Mouse (Mus musculus) megakaryocyte-erythroid progenitor cell, adult 5-6 weeks (primary cell): ENCODE measurements around the gene Rps6ka2. TPM values are rescaled to one million over a fixed set of nuclear protein-coding genes. Genes with fewer than 3 reads are reported as not detected.

Experiments used
- ATAC-seq: replicated peaks from 2 replicates; pipeline ENCODE4 v1.8.0; 2016; ENCODE audit warnings: mild to moderate bottlenecking, inconsistent platforms; ENCODE audit not compliant: severe bottlenecking, poor library complexity, low FRiP score, low TSS enrichment
- total RNA-seq, 2 experiments: library from RNA; stranded (forward) in 1 of 2; stranded (reverse) in 1 of 2; fragments of 200-1000, 215-1000 nt in 1 of 2; fragments of >200 nt in 1 of 2; fragmentation: Nextera tagmentation in 1 of 2; gene quantifications; 2 replicates each; pipeline ENCODE4 v1.2.3; 2014 to 2017

Rps6ka2 gene
- total RNA-seq, 2 experiments from 2014 or later = 1.8 to 2.6 TPM

- no peak for ATAC-seq
These were observed 92.7 kb downstream of the Rps6ka2 start for GRCm38 (mm10) chr17:7262620-7263019.

GRCm38 (mm10) chr17:7264610-7265009 is 94.7 kb downstream of the Rps6ka2 start:
- ATAC-seq = no peak

- ATAC-seq = no peak
These were observed 95.4 kb downstream of the Rps6ka2 start for GRCm38 (mm10) chr17:7265291-7265690.

- ATAC-seq = no peak
These were observed 95.9 kb downstream of the Rps6ka2 start for GRCm38 (mm10) chr17:7265705-7266368.

- ATAC-seq = no peak
These were observed 97.9 kb downstream of the Rps6ka2 start for GRCm38 (mm10) chr17:7267843-7268242.

- ATAC-seq = peak; percentile 49; the same call in 1 of the 2 replicates
These were observed 99.4 kb downstream of the Rps6ka2 start for GRCm38 (mm10) chr17:7269151-7269806.

GRCm38 (mm10) chr17:7270506-7270905 is 100.6 kb downstream of the Rps6ka2 start:
- no peak for ATAC-seq

GRCm38 (mm10) chr17:7271522-7272134 is 101.7 kb downstream of the Rps6ka2 start:
- ATAC-seq = no peak

- no peak for ATAC-seq
These were observed 103.1 kb downstream of the Rps6ka2 start for GRCm38 (mm10) chr17:7273054-7273453.

- ATAC-seq = no peak
These were observed 103.9 kb downstream of the Rps6ka2 start for GRCm38 (mm10) chr17:7273785-7274184.

- ATAC-seq = no peak
These were observed 108.9 kb downstream of the Rps6ka2 start for GRCm38 (mm10) chr17:7278702-7279242.

- ATAC-seq = no peak
These were observed 109.3 kb downstream of the Rps6ka2 start for GRCm38 (mm10) chr17:7279251-7279650.

- no peak for ATAC-seq
These were observed 114.5 kb downstream of the Rps6ka2 start for GRCm38 (mm10) chr17:7284297-7284910.

- no peak for ATAC-seq
These were observed 115.4 kb downstream of the Rps6ka2 start for GRCm38 (mm10) chr17:7285292-7285691.

GRCm38 (mm10) chr17:7286422-7287050 is 116.6 kb downstream of the Rps6ka2 start:
- no peak for ATAC-seq

- ATAC-seq = no peak
These were observed 122.2 kb downstream of the Rps6ka2 start for GRCm38 (mm10) chr17:7292012-7292684.

GRCm38 (mm10) chr17:7306278-7307196 is 136.6 kb downstream of the Rps6ka2 start:
- ATAC-seq = peak; percentile 84
